Mouse (Mus musculus) bone marrow macrophage, adult 2 months (primary cell): ENCODE measurements at regions not wholly inside any gene's neighbourhood (a gene's known extent, or its start where the extent isn't known, plus 50 kb on each side); places are given as distances from the start of the nearest gene placed in this dataset.

Experiments
- CTCF ChIP-seq: IDR thresholded peaks from 2 replicates; pipeline ENCODE4 v1.5.1; 2012; ENCODE audit warnings: low read depth, mild to moderate bottlenecking, low read length, moderate library complexity
- POLR2A ChIP-seq: IDR thresholded peaks from 2 replicates; pipeline ENCODE4 v1.6.1; 2012; ENCODE audit warnings: mild to moderate bottlenecking, low read depth, low read length, borderline replicate concordance

DNA sequence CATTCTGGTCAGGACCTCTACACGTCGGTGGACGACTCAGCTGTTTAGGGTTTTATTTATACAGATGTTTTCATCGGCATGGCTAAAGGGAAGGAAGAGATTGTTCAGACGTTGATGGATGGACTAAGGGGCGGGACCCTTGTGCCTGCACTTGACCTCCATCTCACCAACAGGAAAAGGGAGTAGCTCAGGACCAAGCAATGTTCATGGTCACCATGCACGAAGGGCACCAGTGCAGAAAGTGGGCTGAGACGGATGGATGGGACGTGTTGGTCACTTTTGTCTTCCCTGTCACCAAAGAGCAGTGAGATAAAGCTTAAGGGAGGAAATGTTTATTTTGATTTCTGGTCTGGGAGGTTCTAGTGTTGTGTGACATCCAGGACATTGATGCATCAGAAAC is 193.8 kb upstream of the Ift57 start:
- TF ChIP-seq POLR2A: no peak
- TF ChIP-seq CTCF: no peak
